Mouse (Mus musculus): ENCODE measurements at regions not wholly inside any gene's neighbourhood (a gene's known extent, or its start where the extent isn't known, plus 50 kb on each side); places are given as distances from the start of the nearest gene placed in this dataset.

- no peaks in the 10 kb centered on the region; the same call in 1 of the 2 replicates for H3K27me3 ChIP-seq (ENCODE audit: low read depth, poor library complexity, severe bottlenecking)
- H3K9me3 ChIP-seq (replicated peaks): 0 out of 2 replicates have a peak, but pooled peaks cover 3% of the 10 kb centered on the region
- H3K36me3 ChIP-seq: no peaks in the 10 kb centered on the region
- no peak for DNase-seq (ENCODE audit: low spot score)
- H3K4me1 ChIP-seq: peaks cover 56% of the 10 kb centered on the region
- no peak overlapping the region for H3K4me3 ChIP-seq
- WGBS: 93% methylated on average over 8 of the region's 8 CpGs
- H3K27ac ChIP-seq (replicated peaks): 0 out of 2 replicates have a peak overlapping the region, but pooled peaks have one; percentile 38
Observed at GRCm38 (mm10) chr17:67497380-67497779, 135.1 kb downstream of the Lrrc30 start.

GRCm38 (mm10) chr17:67480463-67480862 lies 126.2 kb upstream of the Ptprm start:
- Histone ChIP-seq H3K27ac (replicated peaks) (no peak overlapping the region), H3K4me1 (no peaks in the 10 kb centered on the region), H3K9me3 (replicated peaks) (peaks cover 11% of the 10 kb centered on the region), H3K27me3 (ENCODE audit: low read depth, poor library complexity, severe bottlenecking) (no peaks in the 10 kb centered on the region), H3K4me3 (no peak overlapping the region), H3K36me3 (no peaks in the 10 kb centered on the region)
- no peak for DNase-seq (ENCODE audit: low spot score)
- WGBS: 80% methylated on average over 5 of the region's 5 CpGs

- H3K27me3 ChIP-seq (ENCODE audit: low read depth, poor library complexity, severe bottlenecking): no peaks in the 10 kb centered on the region
- no peaks in the 10 kb centered on the region for H3K36me3 ChIP-seq
- H3K27ac ChIP-seq (replicated peaks): no peak overlapping the region
- peak; percentile 67 for DNase-seq (ENCODE audit: low spot score)
- peaks cover 13% of the 10 kb centered on the region for H3K4me1 ChIP-seq
- H3K4me3 ChIP-seq: no peak overlapping the region
- 31% methylated on average over 2 of the region's 2 CpGs for WGBS
- peaks cover 11% of the 10 kb centered on the region for H3K9me3 ChIP-seq (replicated peaks)
Observed at GRCm38 (mm10) chr17:67473137-67473536, 118.9 kb upstream of the Ptprm start.

GRCm38 (mm10) chr17:67458851-67459421 lies 104.7 kb upstream of the Ptprm start:
- Histone ChIP-seq H3K4me1 (no peaks in the 10 kb centered on the region), H3K36me3 (no peaks in the 10 kb centered on the region), H3K4me3 (no peak overlapping the region), H3K27me3 (ENCODE audit: low read depth, poor library complexity, severe bottlenecking) (no peaks in the 10 kb centered on the region), H3K9me3 (replicated peaks) (no peaks in the 10 kb centered on the region), H3K27ac (replicated peaks) (no peak overlapping the region)
- 86% methylated on average over 4 of the region's 4 CpGs for WGBS
- DNase-seq (ENCODE audit: low spot score): no peak

GRCm38 (mm10) chr17:67451966-67452365 lies 97.7 kb upstream of the Ptprm start:
- no peaks in the 10 kb centered on the region for H3K4me1 ChIP-seq
- 82% methylated on average over 13 of the region's 13 CpGs for WGBS
- H3K27ac ChIP-seq (replicated peaks): no peak overlapping the region

GRCm38 (mm10) chr17:67451081-67451480 lies 96.8 kb upstream of the Ptprm start:
- Histone ChIP-seq H3K36me3 (no peaks in the 10 kb centered on the region), H3K9me3 (replicated peaks) (no peaks in the 10 kb centered on the region), H3K4me1 (no peaks in the 10 kb centered on the region), H3K27me3 (ENCODE audit: low read depth, poor library complexity, severe bottlenecking) (no peaks in the 10 kb centered on the region), H3K4me3 (no peak overlapping the region), H3K27ac (replicated peaks) (no peak overlapping the region)
- 79% methylated on average over 2 of the region's 2 CpGs for WGBS
- no peak for DNase-seq (ENCODE audit: low spot score)

More at GRCm38 (mm10) chr17:67451966-67452365, 97.7 kb upstream of the Ptprm start:
- Histone ChIP-seq H3K27me3 (ENCODE audit: low read depth, poor library complexity, severe bottlenecking) (no peaks in the 10 kb centered on the region), H3K4me3 (no peak overlapping the region), H3K9me3 (replicated peaks) (no peaks in the 10 kb centered on the region), H3K36me3 (no peaks in the 10 kb centered on the region)
- DNase-seq (ENCODE audit: low spot score): no peak

GRCm38 (mm10) chr17:67450021-67450420 lies 95.8 kb upstream of the Ptprm start:
- no peak overlapping the region for H3K4me3 ChIP-seq
- no peaks in the 10 kb centered on the region for H3K4me1 ChIP-seq
- no peaks in the 10 kb centered on the region for H3K36me3 ChIP-seq
- WGBS: 91% methylated on average over 5 of the region's 5 CpGs
- H3K9me3 ChIP-seq (replicated peaks): no peaks in the 10 kb centered on the region
- DNase-seq (ENCODE audit: low spot score): no peak
- no peak overlapping the region for H3K27ac ChIP-seq (replicated peaks)
- no peaks in the 10 kb centered on the region for H3K27me3 ChIP-seq (ENCODE audit: low read depth, poor library complexity, severe bottlenecking)

- H3K36me3 ChIP-seq: no peaks in the 10 kb centered on the region
- H3K27me3 ChIP-seq (ENCODE audit: low read depth, poor library complexity, severe bottlenecking): no peaks in the 10 kb centered on the region
- no peak overlapping the region for H3K4me3 ChIP-seq
- peaks cover 7% of the 10 kb centered on the region; the same call in 1 of the 2 replicates for H3K9me3 ChIP-seq (replicated peaks)
- no peak for DNase-seq (ENCODE audit: low spot score)
- no peak overlapping the region for H3K27ac ChIP-seq (replicated peaks)
- H3K4me1 ChIP-seq: no peaks in the 10 kb centered on the region
Observed at GRCm38 (mm10) chr17:67445986-67446385, 91.7 kb upstream of the Ptprm start.

GRCm38 (mm10) chr17:67440961-67441360 lies 86.7 kb upstream of the Ptprm start:
- no peaks in the 10 kb centered on the region for H3K36me3 ChIP-seq
- DNase-seq (ENCODE audit: low spot score): no peak
- H3K4me3 ChIP-seq: no peak overlapping the region
- H3K27ac ChIP-seq (replicated peaks): no peak overlapping the region
- WGBS: 83% methylated on average over 2 of the region's 2 CpGs
- no peaks in the 10 kb centered on the region for H3K4me1 ChIP-seq
- peaks cover 7% of the 10 kb centered on the region; the same call in 1 of the 2 replicates for H3K9me3 ChIP-seq (replicated peaks)
- no peaks in the 10 kb centered on the region for H3K27me3 ChIP-seq (ENCODE audit: low read depth, poor library complexity, severe bottlenecking)

- H3K9me3 ChIP-seq (replicated peaks): no peaks in the 10 kb centered on the region
- no peak for DNase-seq (ENCODE audit: low spot score)
- no peak overlapping the region for H3K4me3 ChIP-seq
- no peaks in the 10 kb centered on the region for H3K36me3 ChIP-seq
- no peak overlapping the region for H3K27ac ChIP-seq (replicated peaks)
- 85% methylated on average over 4 of the region's 4 CpGs for WGBS
- H3K27me3 ChIP-seq (ENCODE audit: low read depth, poor library complexity, severe bottlenecking): no peaks in the 10 kb centered on the region
- H3K4me1 ChIP-seq: no peaks in the 10 kb centered on the region
Observed at GRCm38 (mm10) chr17:67419956-67420711, 65.9 kb upstream of the Ptprm start.

- Histone ChIP-seq H3K4me1 (no peaks in the 10 kb centered on the region), H3K27me3 (ENCODE audit: low read depth, poor library complexity, severe bottlenecking) (no peaks in the 10 kb centered on the region), H3K4me3 (no peak overlapping the region), H3K36me3 (no peaks in the 10 kb centered on the region), H3K9me3 (replicated peaks) (no peaks in the 10 kb centered on the region), H3K27ac (replicated peaks) (no peak overlapping the region)
- no peak for DNase-seq (ENCODE audit: low spot score)
- 92% methylated on average over 8 of the region's 8 CpGs for WGBS
Observed at GRCm38 (mm10) chr17:67412546-67413250, 58.4 kb upstream of the Ptprm start.

- 82% methylated on average over 2 of the region's 2 CpGs for WGBS
Observed at GRCm38 (mm10) chr17:67409911-67410310, 55.7 kb upstream of the Ptprm start.

GRCm38 (mm10) chr17:67405934-67406333 lies 51.7 kb upstream of the Ptprm start:
- 94% methylated on average over 2 of the region's 2 CpGs for WGBS
- no peak overlapping the region for H3K27ac ChIP-seq (replicated peaks)
- no peaks in the 10 kb centered on the region for H3K27me3 ChIP-seq (ENCODE audit: low read depth, poor library complexity, severe bottlenecking)
- no peaks in the 10 kb centered on the region for H3K4me1 ChIP-seq
- H3K36me3 ChIP-seq: no peaks in the 10 kb centered on the region
- no peak overlapping the region for H3K4me3 ChIP-seq
- no peak for DNase-seq (ENCODE audit: low spot score)
- no peaks in the 10 kb centered on the region for H3K9me3 ChIP-seq (replicated peaks)

More at GRCm38 (mm10) chr17:67409911-67410310, 55.7 kb upstream of the Ptprm start:
- Histone ChIP-seq H3K27me3 (ENCODE audit: low read depth, poor library complexity, severe bottlenecking) (no peaks in the 10 kb centered on the region), H3K36me3 (no peaks in the 10 kb centered on the region), H3K4me1 (no peaks in the 10 kb centered on the region), H3K4me3 (no peak overlapping the region), H3K27ac (replicated peaks) (no peak overlapping the region), H3K9me3 (replicated peaks) (no peaks in the 10 kb centered on the region)
- no peak for DNase-seq (ENCODE audit: low spot score)

Measured in midbrain, embryonic 10.5 days (tissue).